Mouse (Mus musculus) adrenal gland, adult (tissue): ENCODE data around the gene Yy1.

Experiments
- DNase-seq, 2 experiments: peaks; one replicate each; pipeline ENCODE4 v3.0.0; 2022 to 2023; ENCODE audit warnings: low spot score in 1 of 2; ENCODE audit not compliant: inconsistent age in 2 of 2

Yy1 gene

GRCm38 (mm10) chr12:108792546-108793452, at the start of gene Yy1:
TSS of gene Yy1 (plus strand) at chr12:108792973.
- peak; percentile 99 for DNase-seq

GRCm38 (mm10) chr12:108745990-108746389, 46.8 kb upstream of the Yy1 start:
- DNase-seq, result no peak

GRCm38 (mm10) chr12:108749019-108749418, 43.8 kb upstream of the Yy1 start:
- DNase-seq, result no peak

GRCm38 (mm10) chr12:108749454-108749853, 43.3 kb upstream of the Yy1 start:
- DNase-seq, result no peak

- no peak for DNase-seq
Observed at GRCm38 (mm10) chr12:108750226-108750625, 42.5 kb upstream of the Yy1 start.

- no peak for DNase-seq
Observed at GRCm38 (mm10) chr12:108751790-108752189, 41.0 kb upstream of the Yy1 start.

- no peak for DNase-seq
Observed at GRCm38 (mm10) chr12:108755141-108755540, 37.6 kb upstream of the Yy1 start.

- peak; percentile 43 to 56 for DNase-seq
Observed at GRCm38 (mm10) chr12:108756611-108757010, 36.2 kb upstream of the Yy1 start.

- peak; percentile 96 to 98 for DNase-seq
Observed at GRCm38 (mm10) chr12:108757717-108758257, 35.0 kb upstream of the Yy1 start.

GRCm38 (mm10) chr12:108758273-108758672, 34.5 kb upstream of the Yy1 start:
- DNase-seq, result no peak

GRCm38 (mm10) chr12:108758682-108759081, 34.1 kb upstream of the Yy1 start:
- no peak for DNase-seq

- no peak for DNase-seq
Observed at GRCm38 (mm10) chr12:108759266-108759665, 33.5 kb upstream of the Yy1 start.

GRCm38 (mm10) chr12:108760016-108760415, 32.8 kb upstream of the Yy1 start:
- DNase-seq, result no peak

- peak in 1 of 2 experiments; percentile 43 for DNase-seq
Observed at GRCm38 (mm10) chr12:108760500-108761020, 32.2 kb upstream of the Yy1 start.

- DNase-seq, result peak; percentile 24 to 56
Observed at GRCm38 (mm10) chr12:108761209-108761608, 31.6 kb upstream of the Yy1 start.

GRCm38 (mm10) chr12:108761665-108762064, 31.1 kb upstream of the Yy1 start:
- DNase-seq, result no peak

- peak in 1 of 2 experiments; percentile 34 for DNase-seq
Observed at GRCm38 (mm10) chr12:108763057-108763796, 29.5 kb upstream of the Yy1 start.

GRCm38 (mm10) chr12:108764917-108765678, 27.7 kb upstream of the Yy1 start:
- peak in 1 of 2 experiments; percentile 53 for DNase-seq

GRCm38 (mm10) chr12:108765751-108766221, 27.0 kb upstream of the Yy1 start:
- peak; percentile 68 to 87 for DNase-seq

GRCm38 (mm10) chr12:108766316-108766715, 26.5 kb upstream of the Yy1 start:
- DNase-seq, result no peak
